Mouse (Mus musculus): Measurements from ENCODE around the gene Syde2.
A peak's percentile ranks its signal among the peaks of the same experiment; 100 is the strongest.
"Not testable (repeated sequence)": the region's sequence is repeated elsewhere in the genome, so short reads cannot be mapped to it uniquely, and the experiment has no call there.

The Syde2 gene

GRCm38 (mm10) chr3:145987268-145987969 lies at the start of gene Syde2:
Syde2 (plus strand) TSS chr3:145987870.
- DNase-seq (ENCODE audit: low spot score) = peak; percentile 90

- no peak for DNase-seq (ENCODE audit: low spot score)
Observed at GRCm38 (mm10) chr3:145938405-145939349, 49.0 kb upstream of the Syde2 start.

GRCm38 (mm10) chr3:145939402-145939801 lies 48.3 kb upstream of the Syde2 start:
- DNase-seq (ENCODE audit: low spot score) = no peak

- DNase-seq (ENCODE audit: low spot score) = no peak
Observed at GRCm38 (mm10) chr3:145939971-145940370, 47.7 kb upstream of the Syde2 start.

- DNase-seq (ENCODE audit: low spot score) = peak; percentile 84
Observed at GRCm38 (mm10) chr3:145941971-145942370, 45.7 kb upstream of the Syde2 start.

- no peak for DNase-seq (ENCODE audit: low spot score)
Observed at GRCm38 (mm10) chr3:145944348-145944747, 43.3 kb upstream of the Syde2 start.

GRCm38 (mm10) chr3:145945904-145946303 lies 41.8 kb upstream of the Syde2 start:
- no peak for DNase-seq (ENCODE audit: low spot score)

GRCm38 (mm10) chr3:145946654-145947053 lies 41.0 kb upstream of the Syde2 start:
- DNase-seq (ENCODE audit: low spot score) = no peak

GRCm38 (mm10) chr3:145947539-145948204 lies 40.0 kb upstream of the Syde2 start:
- no peak for DNase-seq (ENCODE audit: low spot score)

- peak; percentile 73 for DNase-seq (ENCODE audit: low spot score)
Observed at GRCm38 (mm10) chr3:145950034-145950814, 37.4 kb upstream of the Syde2 start.

GRCm38 (mm10) chr3:145950815-145951130 lies 36.9 kb upstream of the Syde2 start:
- no peak for DNase-seq (ENCODE audit: low spot score)

GRCm38 (mm10) chr3:145951287-145952165 lies 36.1 kb upstream of the Syde2 start:
- no peak for DNase-seq (ENCODE audit: low spot score)

- no peak for DNase-seq (ENCODE audit: low spot score)
Observed at GRCm38 (mm10) chr3:145952945-145953344, 34.7 kb upstream of the Syde2 start.

- DNase-seq (ENCODE audit: low spot score) = no peak
Observed at GRCm38 (mm10) chr3:145953411-145953810, 34.3 kb upstream of the Syde2 start.

- no peak for DNase-seq (ENCODE audit: low spot score)
Observed at GRCm38 (mm10) chr3:145959824-145960223, 27.8 kb upstream of the Syde2 start.

GRCm38 (mm10) chr3:145962411-145962810 lies 25.3 kb upstream of the Syde2 start:
- no peak for DNase-seq (ENCODE audit: low spot score)

- DNase-seq (ENCODE audit: low spot score) = peak; percentile 66
Observed at GRCm38 (mm10) chr3:145963101-145964017, 24.3 kb upstream of the Syde2 start.

GRCm38 (mm10) chr3:145964018-145964387 lies 23.7 kb upstream of the Syde2 start:
- peak; percentile 84 for DNase-seq (ENCODE audit: low spot score)

GRCm38 (mm10) chr3:145964473-145964872 lies 23.2 kb upstream of the Syde2 start:
- peak; percentile 86 for DNase-seq (ENCODE audit: low spot score)

- not testable (repeated sequence) for DNase-seq (ENCODE audit: low spot score)
Observed at GRCm38 (mm10) chr3:145965583-145965982, 22.1 kb upstream of the Syde2 start.
